Mouse (Mus musculus) v-Abl transformed pro-B cells (cell line): ENCODE measurements around the gene Mtch1.
"Not testable (repeated sequence)": the region's sequence is repeated elsewhere in the genome, so short reads cannot be mapped to it uniquely, and the experiment has no call there.

Experiments
- in situ Hi-C, 2 experiments: fragments of 400-800 bp; cut with MboI; formaldehyde crosslinking; loops; one replicate each; pipeline ENCODE4 v1.15.1; 2025; ENCODE audit not compliant: unreplicated experiment in 2 of 2

Mtch1 gene

GRCm38 (mm10) chr17:29340406-29341261 lies 7.1 kb downstream of the Mtch1 start:
- in situ Hi-C loops = loop anchor here in 1 of 2 experiments (5.0 kb wide), 1 partner anchor 38 kb away; no protein-coding TSS in a partner anchor

- in situ Hi-C loops = no loop called here
These were observed 8.5 kb downstream of the Mtch1 start for GRCm38 (mm10) chr17:29339170-29339768.

- in situ Hi-C loops = no loop called here
These were observed 9.5 kb downstream of the Mtch1 start for GRCm38 (mm10) chr17:29337979-29338823.

GRCm38 (mm10) chr17:29336266-29336990 lies 11.3 kb downstream of the Mtch1 start:
- in situ Hi-C loops = no loop called here

GRCm38 (mm10) chr17:29332186-29332685 lies 15.5 kb downstream of the Mtch1 start:
- in situ Hi-C loops = no loop called here

- in situ Hi-C loops = no loop called here
These were observed 16.9 kb downstream of the Mtch1 start for GRCm38 (mm10) chr17:29330671-29331410.

- in situ Hi-C loops = no loop called here
These were observed 17.5 kb downstream of the Mtch1 start for GRCm38 (mm10) chr17:29330221-29330620.

GRCm38 (mm10) chr17:29327691-29328090 lies 20.0 kb downstream of the Mtch1 start:
- in situ Hi-C loops = no loop called here

GRCm38 (mm10) chr17:29326531-29327529 lies 20.9 kb downstream of the Mtch1 start:
- in situ Hi-C loops = no loop called here

- in situ Hi-C loops = no loop called here
These were observed 21.9 kb downstream of the Mtch1 start for GRCm38 (mm10) chr17:29325831-29326230.

- in situ Hi-C loops = no loop called here
These were observed 24.1 kb downstream of the Mtch1 start for GRCm38 (mm10) chr17:29323625-29324024.

GRCm38 (mm10) chr17:29322603-29322962 lies 25.2 kb downstream of the Mtch1 start:
- in situ Hi-C loops = no loop called here

GRCm38 (mm10) chr17:29321765-29322602 lies 25.8 kb downstream of the Mtch1 start:
- in situ Hi-C loops = no loop called here

- in situ Hi-C loops = no loop called here
These were observed 27.7 kb downstream of the Mtch1 start for GRCm38 (mm10) chr17:29319881-29320639.

GRCm38 (mm10) chr17:29319476-29319875 lies 28.3 kb downstream of the Mtch1 start:
- in situ Hi-C loops = no loop called here

- in situ Hi-C loops = no loop called here
These were observed 28.9 kb downstream of the Mtch1 start for GRCm38 (mm10) chr17:29318731-29319250.

GRCm38 (mm10) chr17:29317380-29317779 lies 30.4 kb downstream of the Mtch1 start, which contains the start of gene Pi16:
Gene Pi16, plus strand, starts transcription at chr17:29317680.
- in situ Hi-C loops = not testable (repeated sequence)
